Mouse (Mus musculus) 3T3-L1 (cell line): ENCODE data around the gene Cap2.

Source experiments
- DNase-seq: peaks from one replicate; pipeline ENCODE4 v3.0.0-alpha.2; 2015; ENCODE audit warnings: low read depth, low spot score

Cap2 gene

GRCm38 (mm10) chr13:46695296-46695908 lies 193.8 kb downstream of the Cap2 start:
- DNase-seq: no peak

GRCm38 (mm10) chr13:46695932-46696331 lies 194.3 kb downstream of the Cap2 start:
- DNase-seq: no peak

- DNase-seq: no peak
Observed at GRCm38 (mm10) chr13:46696788-46697187, 195.1 kb downstream of the Cap2 start.

- DNase-seq: no peak
Observed at GRCm38 (mm10) chr13:46699372-46699771, 197.7 kb downstream of the Cap2 start.
